Mouse (Mus musculus) heart, adult 2 months (tissue): ENCODE data around the gene Lrrc8c. TPM values are rescaled to one million over a fixed set of nuclear protein-coding genes. Genes with fewer than 3 reads are reported as not detected.

Source experiments
- DNase-seq, 2 experiments: peaks; one replicate each; pipeline ENCODE4 v3.0.0; 2021
- H3K27ac ChIP-seq: fragments of 200-600 bp; 2 replicates; pipeline ENCODE4 v1.8.1; 2022
- H3K27me3 ChIP-seq: fragments of 200-500 bp; 2 replicates; pipeline ENCODE4 v1.6.1; 2012; ENCODE audit warnings: mild to moderate bottlenecking, low read length, inconsistent platforms, mixed read lengths; ENCODE audit not compliant: control insufficient read depth, insufficient read depth
- H3K36me3 ChIP-seq: fragments of 200-500 bp; 2 replicates; pipeline ENCODE4 v1.6.1; 2012; ENCODE audit warnings: low read length, inconsistent platforms; ENCODE audit not compliant: control insufficient read depth, insufficient read depth
- H3K4me1 ChIP-seq: fragments of 200-500 bp; 2 replicates; pipeline ENCODE4 v1.6.1; 2011; ENCODE audit warnings: low read length; ENCODE audit not compliant: control insufficient read depth, insufficient read depth
- H3K4me3 ChIP-seq: fragments of 200-600 bp; 2 replicates; pipeline ENCODE4 v1.8.1; 2022
- H3K79me2 ChIP-seq: fragments of 200-500 bp; replicated peaks from 2 replicates; pipeline ENCODE4 v1.6.1; 2012; ENCODE audit warnings: mild to moderate bottlenecking, inconsistent platforms, low read length, moderate library complexity, mixed read lengths; ENCODE audit not compliant: control insufficient read depth, insufficient read depth
- H3K9ac ChIP-seq: fragments of 200-500 bp; 2 replicates; pipeline ENCODE4 v1.6.1; 2012; ENCODE audit warnings: low read depth, mild to moderate bottlenecking, control low read depth, inconsistent platforms, low read length, mixed read lengths
- CTCF ChIP-seq: fragments of 200-600 bp; IDR thresholded peaks from 2 replicates; pipeline ENCODE4 v1.8.1; 2022; ENCODE audit warnings: antibody characterized with exemption, mild to moderate bottlenecking, moderate library complexity
- EP300 ChIP-seq: fragments of 200-500 bp; IDR thresholded peaks from 2 replicates; pipeline ENCODE4 v1.6.1; 2011; ENCODE audit warnings: low read depth, low read length, control low read depth; ENCODE audit not compliant: insufficient read depth
- POLR2A ChIP-seq: fragments of 200-500 bp; IDR thresholded peaks from 2 replicates; pipeline ENCODE4 v1.6.1; 2011; ENCODE audit warnings: mild to moderate bottlenecking, low read depth, low read length, control low read depth; ENCODE audit not compliant: insufficient read depth
- WGBS: fragments of 180-500 bp; shearing (Covaris S2); methylation state at CpG from one replicate; pipeline ENCODE4 v1.1.7; 2018; 5-methylcytosine and 5-hydroxymethylcytosine counted together
- intact Hi-C: fragments of 180-260 bp; cut with DNase I; formaldehyde crosslinking; loops from one replicate; pipeline ENCODE4 v1.15.1; 2025
- polyA plus RNA-seq: library from polyadenylated mRNA; depleted of rRNA; stranded (reverse); fragments of >200 nt; gene quantifications from 2 replicates; pipeline ENCODE4 v1.2.3, GENCODE M21; 2012
- total RNA-seq, 2 experiments: library from RNA; stranded (reverse); gene quantifications; 2 replicates each; pipeline ENCODE4 v1.2.3; 2021

Lrrc8c gene
- total and polyA plus RNA-seq, 3 experiments, result 19.7 to 35.5 (median 23.5) TPM

DNA sequence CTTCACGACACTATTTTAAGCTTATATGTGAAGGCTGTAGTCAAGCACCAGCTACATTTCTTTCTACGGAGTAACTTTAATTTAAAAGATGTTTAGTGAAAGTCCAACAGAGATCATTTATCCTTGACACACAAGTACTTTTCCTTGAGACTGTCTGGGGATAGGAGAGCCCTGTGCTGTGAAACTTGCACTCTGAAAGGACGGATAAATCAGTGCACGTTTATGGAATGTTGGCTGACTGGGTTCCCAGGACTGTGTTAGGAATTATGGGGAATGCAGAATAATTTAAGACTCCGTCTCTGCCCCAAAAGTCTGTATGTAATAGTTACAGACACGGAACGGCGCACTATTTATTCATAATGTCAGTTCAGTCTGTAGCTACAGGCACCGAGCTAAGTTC lies 74.4 kb downstream of the Lrrc8c start:
- Histone ChIP-seq H3K4me3 (no peak overlapping the region), H3K36me3 (peaks cover 20% of the 10 kb centered on the region), H3K79me2 (peaks cover 3% of the 10 kb centered on the region; the same call in 1 of the 2 replicates), H3K27me3 (no peaks in the 10 kb centered on the region), H3K4me1 (peaks cover 11% of the 10 kb centered on the region), H3K9ac (no peak overlapping the region), H3K27ac (no peak overlapping the region)
- intact Hi-C loops, result no loop called here
- DNase-seq, result no peak
- WGBS, result 94% methylated on average over 9 of the region's 9 CpGs
- no peak for TF ChIP-seq EP300
- no peak for TF ChIP-seq CTCF
- TF ChIP-seq POLR2A, result no peak

DNA sequence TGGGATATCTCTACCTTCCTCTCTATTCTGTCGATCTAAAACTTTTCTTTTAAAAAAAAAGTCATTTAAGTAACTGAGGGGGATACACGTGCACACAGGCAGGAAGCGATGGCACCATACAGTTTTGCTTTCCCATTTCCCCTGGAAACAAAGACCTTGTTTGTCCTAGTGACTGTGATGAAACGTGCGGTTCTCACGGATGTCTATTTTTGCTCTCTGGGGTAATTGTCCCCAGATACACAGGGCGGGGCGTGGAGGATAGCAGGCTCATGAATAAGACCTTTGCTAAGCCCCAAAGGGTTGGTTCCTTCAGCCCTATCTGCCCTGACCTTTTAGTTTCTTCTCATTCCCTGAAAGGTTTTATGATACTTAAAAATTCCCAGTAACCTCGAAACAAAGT lies 79.7 kb downstream of the Lrrc8c start:
- 13% methylated on average over 9 of the region's 9 CpGs for WGBS
- Histone ChIP-seq H3K27me3 (no peaks in the 10 kb centered on the region), H3K27ac (peak overlapping the region; percentile 65), H3K4me3 (no peak overlapping the region), H3K9ac (no peak overlapping the region), H3K4me1 (peaks cover 21% of the 10 kb centered on the region), H3K79me2 (no peaks in the 10 kb centered on the region), H3K36me3 (peaks cover 22% of the 10 kb centered on the region)
- peak in 1 of 2 experiments; percentile 72 for DNase-seq
- TF ChIP-seq EP300, result peak; percentile 52; the same call in 1 of the 2 replicates
- TF ChIP-seq POLR2A, result no peak
- no peak for TF ChIP-seq CTCF
- intact Hi-C loops, result no loop called here

DNA sequence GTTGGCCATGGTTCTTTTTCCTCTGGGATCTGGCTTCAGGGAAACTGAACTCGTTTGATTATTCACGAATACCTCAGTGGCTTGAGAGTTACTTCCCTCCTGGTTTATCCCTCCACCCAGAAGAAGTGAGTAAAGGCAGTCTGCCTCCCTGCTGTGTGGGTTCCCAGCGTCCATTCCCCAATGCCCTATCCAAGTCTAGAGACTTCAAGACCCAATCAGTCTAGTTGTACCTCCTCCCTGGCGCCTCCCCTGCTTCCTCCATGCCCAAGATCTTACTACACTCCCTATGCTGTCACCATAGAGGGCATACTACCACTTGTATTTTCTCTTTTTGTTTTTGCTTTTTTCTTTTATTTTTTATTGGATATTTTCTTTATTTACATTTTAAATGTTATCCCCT lies 80.1 kb downstream of the Lrrc8c start:
- intact Hi-C loops, result no loop called here
- DNase-seq, result no peak
- no peaks in the 10 kb centered on the region for H3K79me2 ChIP-seq
- peak overlapping the region; percentile 65 for H3K27ac ChIP-seq
- H3K36me3 ChIP-seq, result peaks cover 20% of the 10 kb centered on the region
- H3K4me3 ChIP-seq, result no peak overlapping the region
- no peak overlapping the region for H3K9ac ChIP-seq
- WGBS, result 37% methylated on average over 4 of the region's 4 CpGs
- peaks cover 20% of the 10 kb centered on the region for H3K4me1 ChIP-seq
- TF ChIP-seq POLR2A, result no peak
- no peak for TF ChIP-seq CTCF
- no peak for TF ChIP-seq EP300
- no peaks in the 10 kb centered on the region for H3K27me3 ChIP-seq

DNA sequence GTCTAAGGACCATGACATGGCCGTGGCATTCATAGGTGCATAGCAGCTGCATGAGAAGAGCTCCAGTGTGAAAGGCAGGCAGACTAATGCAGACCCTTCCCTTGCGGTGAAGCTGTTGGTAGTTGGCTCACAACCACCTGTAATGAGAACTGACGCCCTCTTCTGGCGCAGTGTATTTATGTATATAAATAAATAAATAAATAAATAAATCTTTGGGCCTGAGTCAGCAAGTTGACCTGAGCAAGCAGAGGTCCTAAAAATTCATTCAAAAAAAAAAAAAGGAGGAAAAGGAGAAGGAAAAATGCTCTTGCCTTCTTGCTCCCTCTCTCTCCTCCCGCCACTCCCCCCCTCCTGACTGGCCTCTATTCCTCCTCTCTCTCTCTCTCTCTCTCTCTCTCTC lies 81.8 kb downstream of the Lrrc8c start:
- Histone ChIP-seq H3K79me2 (no peaks in the 10 kb centered on the region), H3K9ac (no peak overlapping the region), H3K4me3 (no peak overlapping the region), H3K36me3 (peaks cover 10% of the 10 kb centered on the region), H3K4me1 (peaks cover 14% of the 10 kb centered on the region), H3K27me3 (no peaks in the 10 kb centered on the region), H3K27ac (no peak overlapping the region; the same call in 1 of the 2 replicates)
- intact Hi-C loops, result no loop called here
- TF ChIP-seq POLR2A (no peak), CTCF (no peak), EP300 (no peak)
- WGBS, result 84% methylated on average over 4 of the region's 5 CpGs
- no peak for DNase-seq

DNA sequence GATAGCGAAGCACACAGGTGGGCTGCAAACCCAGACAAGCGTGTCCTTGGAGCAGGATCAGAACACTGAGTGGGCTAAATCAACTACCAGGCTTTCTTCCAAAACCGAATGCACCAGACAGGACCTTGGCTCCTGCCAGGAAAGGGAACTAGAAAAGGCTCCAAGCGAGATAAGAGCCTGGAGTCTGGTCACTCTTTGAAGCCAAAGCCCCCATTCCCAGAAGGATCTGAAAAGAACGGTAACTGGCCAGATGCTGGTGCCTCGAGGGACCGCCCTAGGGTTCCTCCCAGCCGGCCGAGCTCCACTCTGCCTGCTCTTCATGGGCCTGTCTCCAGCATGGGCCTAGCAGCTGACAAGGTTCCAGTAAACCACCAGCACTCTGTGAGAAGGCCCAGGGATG lies 83.4 kb downstream of the Lrrc8c start:
- Histone ChIP-seq H3K79me2 (no peaks in the 10 kb centered on the region), H3K4me3 (no peak overlapping the region), H3K27me3 (no peaks in the 10 kb centered on the region), H3K36me3 (peaks cover 10% of the 10 kb centered on the region), H3K4me1 (peaks cover 14% of the 10 kb centered on the region), H3K27ac (peak overlapping the region; percentile 63), H3K9ac (0 out of 2 replicates have a peak overlapping the region, but pooled peaks have one; percentile 28)
- peak; percentile 57 to 72 for DNase-seq
- intact Hi-C loops, result loop anchor here (1.0 kb wide), 1 partner anchor 76 kb away; no protein-coding TSS in a partner anchor
- TF ChIP-seq POLR2A (peak; percentile 40; the same call in 1 of the 2 replicates), CTCF (no peak), EP300 (peak; percentile 73; the same call in 1 of the 2 replicates)
- WGBS, result 10% methylated on average over 9 of the region's 9 CpGs

DNA sequence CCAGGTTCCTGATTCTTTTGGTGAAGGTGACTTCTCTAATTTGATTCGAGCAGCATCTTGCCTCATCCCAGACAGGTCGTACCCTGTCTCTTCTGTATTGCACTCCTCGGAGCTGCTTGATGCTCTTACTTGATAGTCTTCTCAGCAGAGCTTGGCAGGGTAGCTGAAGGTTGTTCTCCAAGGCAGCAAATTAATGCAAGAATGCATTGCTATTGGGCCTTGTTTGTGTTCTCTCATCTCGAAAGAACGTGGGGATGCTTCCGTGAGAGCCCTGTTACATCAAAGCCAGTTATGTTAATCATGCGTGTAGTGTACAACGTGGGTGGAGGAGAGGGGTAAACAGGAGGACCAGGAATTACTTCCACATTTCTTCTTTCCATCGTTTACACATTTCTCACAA lies 86.5 kb downstream of the Lrrc8c start:
- Histone ChIP-seq H3K27me3 (no peaks in the 10 kb centered on the region), H3K9ac (no peak overlapping the region), H3K27ac (no peak overlapping the region), H3K4me1 (peaks cover 8% of the 10 kb centered on the region), H3K4me3 (no peak overlapping the region), H3K36me3 (peaks cover 9% of the 10 kb centered on the region), H3K79me2 (no peaks in the 10 kb centered on the region)
- intact Hi-C loops, result no loop called here
- TF ChIP-seq POLR2A (no peak), CTCF (no peak)
- DNase-seq, result no peak
- 83% methylated on average over 9 of the region's 9 CpGs for WGBS

DNA sequence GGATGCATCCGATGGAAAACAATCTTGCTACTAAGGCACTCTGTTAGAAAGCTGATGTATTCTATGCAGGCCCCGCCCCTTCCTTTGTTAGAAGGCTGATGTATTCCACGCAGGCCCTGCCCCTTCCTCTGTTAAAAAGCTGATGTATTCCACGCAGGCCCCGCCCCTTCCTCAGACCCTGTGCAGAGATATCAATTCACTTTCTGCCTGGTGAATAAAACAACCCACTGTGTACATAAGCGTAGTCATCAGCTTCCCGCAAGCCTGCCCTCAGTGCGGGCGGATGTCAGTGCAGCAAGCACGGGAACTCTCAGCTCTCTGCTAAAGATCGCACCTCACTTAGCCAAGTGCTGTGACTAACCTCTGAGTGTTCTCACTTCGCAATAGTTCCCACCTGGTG lies 90.5 kb downstream of the Lrrc8c start:
- no peak overlapping the region for H3K4me3 ChIP-seq
- 75% methylated on average over 12 of the region's 12 CpGs for WGBS
- intact Hi-C loops, result no loop called here
- H3K36me3 ChIP-seq, result peaks cover 6% of the 10 kb centered on the region
- H3K79me2 ChIP-seq, result no peaks in the 10 kb centered on the region
- H3K27ac ChIP-seq, result no peak overlapping the region; the same call in 1 of the 2 replicates
- no peak for DNase-seq
- no peaks in the 10 kb centered on the region for H3K27me3 ChIP-seq
- H3K9ac ChIP-seq, result no peak overlapping the region
- TF ChIP-seq EP300 (no peak), POLR2A (no peak), CTCF (no peak)
- peaks cover 2% of the 10 kb centered on the region for H3K4me1 ChIP-seq
